Mouse (Mus musculus) adrenal gland, postnatal 10 days (tissue): Measurements from ENCODE around the gene Cyb5rl. TPM values are rescaled to one million over a fixed set of nuclear protein-coding genes. Genes with fewer than 3 reads are reported as not detected.

ENCODE experiments used
- DNase-seq: peaks from one replicate; pipeline ENCODE4 v3.0.0; 2021; ENCODE audit warnings: mixed read lengths
- long read RNA-seq, 2 experiments: library from polyadenylated mRNA; stranded (forward); transcript quantifications; one replicate each; pipeline ENCODE4 v2.0.0; 2021
- total RNA-seq, 2 experiments: library from RNA; stranded (reverse); gene quantifications; 2 replicates each; pipeline ENCODE4 v1.2.3; 2021

The Cyb5rl gene
- 10 to 100 TPM; 14.8 to 20.1 TPM for total RNA-seq
- long read RNA-seq, experiment 1, transcript Cyb5rl-203 (7 exons, 2,516 nt) = major isoform, 7 of 34 reads
- long read RNA-seq, experiment 1, partial matches to known transcripts = 5 of 34 reads
- long read RNA-seq, experiment 1, other reads (novel, unspliced or antisense) = 22 of 34 reads
- long read RNA-seq, experiment 2, partial matches to known transcripts = 1 of 13 reads
- long read RNA-seq, experiment 2, other reads (novel, unspliced or antisense) = 12 of 13 reads

GRCm38 (mm10) chr4:107066252-107067124, at the start of gene Cyb5rl, which contains the start of gene Mrpl37:
Gene Cyb5rl, plus strand, starts transcription at chr4:107066988.
Gene Mrpl37, minus strand, starts transcription at chr4:107066868.
- DNase-seq = peak; percentile 96

- no peak for DNase-seq
These were observed 49.5 kb upstream of the Cyb5rl start for GRCm38 (mm10) chr4:107017257-107017656.

- peak; percentile 36 for DNase-seq
These were observed 48.3 kb upstream of the Cyb5rl start for GRCm38 (mm10) chr4:107018521-107018920.

GRCm38 (mm10) chr4:107019027-107019426, 47.8 kb upstream of the Cyb5rl start:
- DNase-seq = peak; percentile 65

- DNase-seq = peak; percentile 57
These were observed 46.3 kb upstream of the Cyb5rl start for GRCm38 (mm10) chr4:107020287-107021000.

GRCm38 (mm10) chr4:107021464-107021863, 45.3 kb upstream of the Cyb5rl start:
- no peak for DNase-seq

GRCm38 (mm10) chr4:107024899-107025298, 41.9 kb upstream of the Cyb5rl start:
- DNase-seq = no peak

- no peak for DNase-seq
These were observed 41.4 kb upstream of the Cyb5rl start for GRCm38 (mm10) chr4:107025369-107025768.

GRCm38 (mm10) chr4:107026451-107026850, 40.3 kb upstream of the Cyb5rl start:
- DNase-seq = peak; percentile 47

- DNase-seq = no peak
These were observed 31.1 kb upstream of the Cyb5rl start for GRCm38 (mm10) chr4:107035689-107036088.

GRCm38 (mm10) chr4:107036985-107037384, 29.8 kb upstream of the Cyb5rl start:
- DNase-seq = no peak

GRCm38 (mm10) chr4:107038303-107038702, 28.5 kb upstream of the Cyb5rl start:
- no peak for DNase-seq

- DNase-seq = no peak
These were observed 27.5 kb upstream of the Cyb5rl start for GRCm38 (mm10) chr4:107039270-107039669.

GRCm38 (mm10) chr4:107042304-107042703, 24.5 kb upstream of the Cyb5rl start:
- no peak for DNase-seq

- no peak for DNase-seq
These were observed 21.6 kb upstream of the Cyb5rl start for GRCm38 (mm10) chr4:107045188-107045587.

- DNase-seq = no peak
These were observed 19.0 kb upstream of the Cyb5rl start for GRCm38 (mm10) chr4:107047806-107048205.

GRCm38 (mm10) chr4:107048568-107049162, 18.1 kb upstream of the Cyb5rl start:
- peak; percentile 66 for DNase-seq

- DNase-seq = peak; percentile 41
These were observed 14.9 kb upstream of the Cyb5rl start for GRCm38 (mm10) chr4:107051889-107052288.

GRCm38 (mm10) chr4:107052962-107053553, 13.7 kb upstream of the Cyb5rl start:
- no peak for DNase-seq

GRCm38 (mm10) chr4:107056088-107056487, 10.7 kb upstream of the Cyb5rl start:
- no peak for DNase-seq

- DNase-seq = no peak
These were observed 8.4 kb upstream of the Cyb5rl start for GRCm38 (mm10) chr4:107058346-107058745.

- no peak for DNase-seq
These were observed 8.0 kb upstream of the Cyb5rl start for GRCm38 (mm10) chr4:107058781-107059180.
